Mouse (Mus musculus): Measurements from ENCODE around the gene Cacna2d3.

The Cacna2d3 gene

GRCm38 (mm10) chr14:29042355-29042754, 679.3 kb downstream of the Cacna2d3 start:
- no peak for DNase-seq

GRCm38 (mm10) chr14:29041498-29041897, 680.2 kb downstream of the Cacna2d3 start:
- DNase-seq, result no peak

- peak in 1 of 2 experiments; percentile 10 for DNase-seq
These were observed 680.9 kb downstream of the Cacna2d3 start for GRCm38 (mm10) chr14:29040606-29041364.

- DNase-seq, result no peak
These were observed 683.4 kb downstream of the Cacna2d3 start for GRCm38 (mm10) chr14:29038246-29038645.

GRCm38 (mm10) chr14:29031858-29032395, 689.7 kb downstream of the Cacna2d3 start:
- DNase-seq, result no peak

GRCm38 (mm10) chr14:29030519-29030918, 691.1 kb downstream of the Cacna2d3 start:
- DNase-seq, result no peak

- DNase-seq, result no peak
These were observed 691.7 kb downstream of the Cacna2d3 start for GRCm38 (mm10) chr14:29029896-29030420.

GRCm38 (mm10) chr14:29029107-29029469, 692.6 kb downstream of the Cacna2d3 start:
- DNase-seq, result no peak

GRCm38 (mm10) chr14:29028391-29029106, 693.1 kb downstream of the Cacna2d3 start:
- DNase-seq, result no peak

- DNase-seq, result no peak
These were observed 694.4 kb downstream of the Cacna2d3 start for GRCm38 (mm10) chr14:29027276-29027675.

- no peak for DNase-seq
These were observed 696.3 kb downstream of the Cacna2d3 start for GRCm38 (mm10) chr14:29025335-29025734.

GRCm38 (mm10) chr14:29023246-29023645, 698.4 kb downstream of the Cacna2d3 start:
- no peak for DNase-seq

- DNase-seq, result no peak
These were observed 700.4 kb downstream of the Cacna2d3 start for GRCm38 (mm10) chr14:29021295-29021694.

GRCm38 (mm10) chr14:29018316-29019000, 703.2 kb downstream of the Cacna2d3 start:
- DNase-seq, result no peak

GRCm38 (mm10) chr14:29017883-29018282, 703.8 kb downstream of the Cacna2d3 start, which contains the start of gene Lrtm1:
TSS of gene Lrtm1 (plus strand) at chr14:29018208.
- DNase-seq, result peak in 1 of 2 experiments; percentile 19

GRCm38 (mm10) chr14:29015896-29016295, 705.8 kb downstream of the Cacna2d3 start:
- DNase-seq, result peak; percentile 64 to 74

- DNase-seq, result no peak
These were observed 707.0 kb downstream of the Cacna2d3 start for GRCm38 (mm10) chr14:29014680-29015079.

GRCm38 (mm10) chr14:29013161-29013560, 708.5 kb downstream of the Cacna2d3 start:
- no peak for DNase-seq

- DNase-seq, result no peak
These were observed 712.0 kb downstream of the Cacna2d3 start for GRCm38 (mm10) chr14:29009644-29010043.

- no peak for DNase-seq
These were observed 716.3 kb downstream of the Cacna2d3 start for GRCm38 (mm10) chr14:29005228-29005840.

GRCm38 (mm10) chr14:28996569-28996968, 725.1 kb downstream of the Cacna2d3 start:
- peak in 1 of 2 experiments; percentile 48 for DNase-seq

GRCm38 (mm10) chr14:28988211-28988900, 733.3 kb downstream of the Cacna2d3 start:
- peak; percentile 85 to 93 for DNase-seq

Measured in kidney, adult 8-10 months (tissue).